In genomic region chr6:145348196-145348915, GRCm38 (mm10) we compare ENCODE assay signal across 9 mouse cellular contexts.
DNase-seq lines count a peak whose midpoint lies in the region; ATAC-seq and TF ChIP-seq lines count a peak whose summit lies in the region.
"Had no signal": no experiment of that assay in that cellular context is flagged by ENCODE, and none has a peak within 500 bp of the region (broad histone marks: within the 10 kb centered on the region; RNA-seq: fewer than 3 reads in every experiment).

No protein-coding gene starts in this region.

- no peak overlapping the region for H3K4me2 ChIP-seq in heart, postnatal 0 days (ENCODE audit: low read depth, low read length)
- no peak overlapping the region for H3K4me2 ChIP-seq in liver, postnatal 0 days (ENCODE audit: low read depth, low read length)
- H3K4me2 ChIP-seq: hindbrain, embryonic 15.5 days had no signal

- no peak overlapping the region for H3K4me3 ChIP-seq in heart, postnatal 0 days (ENCODE audit: low read depth, low read length)
- no peak overlapping the region for H3K4me3 ChIP-seq in liver, postnatal 0 days (ENCODE audit: low read depth, low read length)
- H3K4me3 ChIP-seq: hindbrain, embryonic 15.5 days had no signal

- H3K27me3 ChIP-seq in heart, postnatal 0 days (ENCODE audit: control insufficient read depth, insufficient read depth, low read length): no peaks in the 10 kb centered on the region
- no peaks in the 10 kb centered on the region for H3K27me3 ChIP-seq in liver, postnatal 0 days (ENCODE audit: insufficient read depth, low read length)
- H3K27me3 ChIP-seq: hindbrain, embryonic 15.5 days had no signal

- no peak for ATAC-seq in heart, postnatal 0 days (ENCODE audit: insufficient read depth, low read depth)
- no peak for ATAC-seq in liver, postnatal 0 days

- no peaks in the 10 kb centered on the region for H3K4me1 ChIP-seq in heart, postnatal 0 days (ENCODE audit: control insufficient read depth, insufficient read depth)
- H3K4me1 ChIP-seq in liver, postnatal 0 days (ENCODE audit: insufficient read depth): peaks cover 16% of the 10 kb centered on the region
- H3K4me1 ChIP-seq: hindbrain, embryonic 15.5 days had no signal

- TF ChIP-seq CTCF in heart, postnatal 0 days (IDR thresholded peaks at IDR 0.05; ENCODE audit: low read depth): peak; percentile 37
- peak; percentile 81 for TF ChIP-seq CTCF in liver, postnatal 0 days (IDR thresholded peaks at IDR 0.05; ENCODE audit: low read depth)

- 64% methylated on average over 9 of the region's 9 CpGs for WGBS in heart, postnatal 0 days
- 43% methylated on average over 9 of the region's 9 CpGs for WGBS in liver, postnatal 0 days (ENCODE audit: insufficient replicate concordance)

- no peaks in the 10 kb centered on the region for H3K9me3 ChIP-seq in heart, postnatal 0 days (replicated peaks; ENCODE audit: control insufficient read depth, low read length)
- H3K9me3 ChIP-seq in liver, postnatal 0 days (ENCODE audit: low read length): no peaks in the 10 kb centered on the region
- H3K9me3 ChIP-seq: hindbrain, embryonic 15.5 days had no signal

- H3K27ac ChIP-seq in heart, postnatal 0 days (ENCODE audit: low read depth): no peak overlapping the region
- peak overlapping the region; percentile 96 for H3K27ac ChIP-seq in liver, postnatal 0 days (ENCODE audit: low read depth)
- H3K27ac ChIP-seq: hindbrain, embryonic 15.5 days had no signal

- H3K36me3 ChIP-seq in heart, postnatal 0 days (replicated peaks; ENCODE audit: control insufficient read depth, insufficient read depth, low read length): no peaks in the 10 kb centered on the region
- H3K36me3 ChIP-seq in liver, postnatal 0 days (replicated peaks; ENCODE audit: insufficient read depth, low read length): no peaks in the 10 kb centered on the region
- H3K36me3 ChIP-seq: hindbrain, embryonic 15.5 days had no signal

- no peak for TF ChIP-seq EP300 in heart, postnatal 0 days (IDR thresholded peaks at IDR 0.05; ENCODE audit: low read depth)
- TF ChIP-seq EP300 in liver, postnatal 0 days (IDR thresholded peaks at IDR 0.05; ENCODE audit: low read depth): no peak

- DNase-seq in heart, postnatal 0 days (ENCODE audit: low spot score): no peak
- no peak for DNase-seq in heart, adult 11 months
- DNase-seq in B cell, adult 2 months: peak; percentile 81
- peak; percentile 88 for DNase-seq in ZHBTc4 (ENCODE audit: low read depth, low spot score)
- DNase-seq in liver, postnatal 0 days: peak; percentile 79
- DNase-seq in thymus, postnatal 25 days: peak; percentile 72
- DNase-seq in urinary bladder, postnatal 4 days (ENCODE audit: low spot score in 2 of 2): no peak
- no peak for DNase-seq in kidney, adult 18-20 months

- no peak overlapping the region for H3K9ac ChIP-seq in heart, postnatal 0 days (replicated peaks; ENCODE audit: low read depth, low read length)
- no peak overlapping the region; the same call in 1 of the 2 replicates for H3K9ac ChIP-seq in liver, postnatal 0 days (replicated peaks)
- H3K9ac ChIP-seq: hindbrain, embryonic 15.5 days had no signal

Comparison
In these comparisons a context has a peak if more than half of its experiments do, and no peak if none do; other contexts are left out.
1. DNase-seq: peak in B cell, adult 2 months (2 of 2), ZHBTc4 (single experiment), liver, postnatal 0 days (single experiment) and thymus, postnatal 25 days (single experiment); none in heart, postnatal 0 days (single experiment), heart, adult 11 months (single experiment), urinary bladder, postnatal 4 days (0 of 2) and kidney, adult 18-20 months (single experiment).